Comparison of ENCODE assay signal across 11 mouse cellular contexts in the genomic region with DNA sequence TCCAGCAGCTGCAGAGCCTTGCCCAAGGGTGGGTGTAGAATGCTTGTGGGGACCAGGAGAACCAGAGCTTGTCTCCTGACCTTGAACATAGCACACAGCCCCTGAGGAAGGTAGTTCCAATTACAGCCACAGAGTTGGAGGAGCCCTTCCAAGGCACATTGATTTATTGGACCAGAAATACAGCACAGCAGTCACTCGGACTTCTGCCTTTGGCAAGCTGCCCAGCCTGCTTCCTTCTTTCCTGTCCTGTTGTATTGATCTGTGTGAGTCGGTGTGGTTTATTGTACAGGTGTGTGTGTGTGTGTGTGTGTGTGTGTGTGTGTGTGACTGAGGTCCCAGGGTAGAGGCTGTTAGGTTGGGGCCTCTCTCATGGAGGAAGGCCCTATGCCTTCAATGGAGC. TPM values are rescaled to one million over a fixed set of nuclear protein-coding genes. Genes with fewer than 3 reads are reported as not detected.
A peak's percentile ranks its signal among the peaks of the same experiment; 100 is the strongest.
DNase-seq lines count a peak whose midpoint lies in the region; ATAC-seq and TF ChIP-seq lines count a peak whose summit lies in the region.
"Had no signal": no experiment of that assay in that cellular context is flagged by ENCODE, and none has a peak within 500 bp of the region (broad histone marks: within the 10 kb centered on the region; RNA-seq: fewer than 3 reads in every experiment).

No protein-coding gene starts in this region.

- ATAC-seq in lung, embryonic 14.5 days (ENCODE audit: insufficient read depth): no peak
- ATAC-seq in kidney, embryonic 15.5 days (replicated peaks; ENCODE audit: low FRiP score): 0 out of 2 replicates have a peak, but pooled peaks have one; percentile 30
- peak; percentile 75 for ATAC-seq in liver, embryonic 16.5 days (ENCODE audit: low read depth)

- H3K4me1 ChIP-seq in lung, embryonic 14.5 days (ENCODE audit: insufficient read depth): no peaks in the 10 kb centered on the region
- no peaks in the 10 kb centered on the region for H3K4me1 ChIP-seq in lung, adult 2 months (ENCODE audit: control insufficient read depth, insufficient read depth, low read length)
- peaks cover 69% of the 10 kb centered on the region for H3K4me1 ChIP-seq in kidney, embryonic 15.5 days
- H3K4me1 ChIP-seq in liver, embryonic 16.5 days (ENCODE audit: control insufficient read depth, low read depth, low read length): no peaks in the 10 kb centered on the region

- 13% methylated on average over 2 of the region's 2 CpGs for WGBS in lung, embryonic 14.5 days
- WGBS in lung, adult 2 months: 8% methylated on average over 2 of the region's 2 CpGs
- WGBS in kidney, embryonic 15.5 days: 5% methylated on average over 2 of the region's 2 CpGs
- WGBS in liver, embryonic 16.5 days (ENCODE audit: insufficient replicate concordance): 10% methylated on average over 2 of the region's 2 CpGs

- peak; percentile 56 for DNase-seq in lung, embryonic 14.5 days
- DNase-seq in lung, adult 2 months: no peak
- peak; percentile 51 for DNase-seq in brain, embryonic 14.5 days (ENCODE audit: low read depth)
- no peak for DNase-seq in layer of hippocampus, postnatal 10 days (ENCODE audit: low spot score in 2 of 2)
- DNase-seq in yolk sac, embryonic 10.5 days (ENCODE audit: low spot score): no peak
- DNase-seq: gastrocnemius, adult 2 months had no signal

- no peak overlapping the region for H3K4me2 ChIP-seq in lung, embryonic 14.5 days
- no peak overlapping the region for H3K4me2 ChIP-seq in kidney, embryonic 15.5 days
- no peak overlapping the region for H3K4me2 ChIP-seq in liver, embryonic 16.5 days (ENCODE audit: low read depth, low read length)
- H3K4me2 ChIP-seq: embryonic facial prominence, embryonic 13.5 days; liver, embryonic 15.5 days had no signal

- H3K36me3 ChIP-seq in lung, embryonic 14.5 days (ENCODE audit: insufficient read depth): no peaks in the 10 kb centered on the region
- no peaks in the 10 kb centered on the region for H3K36me3 ChIP-seq in kidney, embryonic 15.5 days
- H3K36me3 ChIP-seq in liver, embryonic 16.5 days (ENCODE audit: control insufficient read depth, insufficient read depth): no peaks in the 10 kb centered on the region
- H3K36me3 ChIP-seq: embryonic facial prominence, embryonic 13.5 days; G1E; liver, embryonic 15.5 days had no signal

- no peaks in the 10 kb centered on the region for H3K9me3 ChIP-seq in lung, embryonic 14.5 days (ENCODE audit: low read depth, low read length)
- H3K9me3 ChIP-seq in kidney, embryonic 15.5 days (replicated peaks): no peaks in the 10 kb centered on the region
- no peaks in the 10 kb centered on the region for H3K9me3 ChIP-seq in liver, embryonic 16.5 days (replicated peaks; ENCODE audit: control insufficient read depth, low read length)
- H3K9me3 ChIP-seq: embryonic facial prominence, embryonic 13.5 days; G1E; liver, embryonic 15.5 days had no signal

- TF ChIP-seq POLR2A in lung, adult 2 months (IDR thresholded peaks at IDR 0.05; ENCODE audit: borderline replicate concordance, extremely low read depth, low read depth, low read length): no peak
- TF ChIP-seq POLR2A in brain, embryonic 14.5 days (IDR thresholded peaks at IDR 0.05; ENCODE audit: borderline replicate concordance, extremely low read depth, insufficient read depth, insufficient read length, poor library complexity, severe bottlenecking): no peak

- H3K9ac ChIP-seq in lung, embryonic 14.5 days: no peak overlapping the region
- no peak overlapping the region for H3K9ac ChIP-seq in kidney, embryonic 15.5 days
- no peak overlapping the region for H3K9ac ChIP-seq in liver, embryonic 16.5 days (ENCODE audit: low read depth, low read length)
- H3K9ac ChIP-seq: embryonic facial prominence, embryonic 13.5 days; liver, embryonic 15.5 days had no signal

- H3K27ac ChIP-seq in lung, embryonic 14.5 days (ENCODE audit: low read depth): no peak overlapping the region
- peak overlapping the region; percentile 45; the same call in 1 of the 2 replicates for H3K27ac ChIP-seq in kidney, embryonic 15.5 days
- H3K27ac ChIP-seq in liver, embryonic 16.5 days (ENCODE audit: low read length): no peak overlapping the region
- H3K27ac ChIP-seq: embryonic facial prominence, embryonic 13.5 days; gastrocnemius, adult 2 months; liver, embryonic 15.5 days had no signal

- H3K27me3 ChIP-seq in lung, embryonic 14.5 days (ENCODE audit: insufficient read depth, low read length): no peaks in the 10 kb centered on the region
- H3K27me3 ChIP-seq in kidney, embryonic 15.5 days: no peaks in the 10 kb centered on the region
- H3K27me3 ChIP-seq in liver, embryonic 16.5 days (ENCODE audit: control insufficient read depth, insufficient read depth, low read depth, low read length): no peaks in the 10 kb centered on the region
- H3K27me3 ChIP-seq: embryonic facial prominence, embryonic 13.5 days; liver, embryonic 15.5 days had no signal

- no peak for TF ChIP-seq CTCF in lung, embryonic 14.5 days (IDR thresholded peaks at IDR 0.05; ENCODE audit: low read depth)
- no peak for TF ChIP-seq CTCF in lung, adult 2 months (IDR thresholded peaks at IDR 0.05; ENCODE audit: insufficient read depth, low read length)
- no peak for TF ChIP-seq CTCF in brain, embryonic 14.5 days (IDR thresholded peaks at IDR 0.05; ENCODE audit: borderline replicate concordance, extremely low read depth, insufficient read depth, insufficient read length)

- H3K4me3 ChIP-seq in lung, embryonic 14.5 days (ENCODE audit: low read depth, low read length): no peak overlapping the region
- H3K4me3 ChIP-seq in lung, adult 2 months (replicated peaks; ENCODE audit: extremely low read depth, low read depth, low read length): no peak overlapping the region
- H3K4me3 ChIP-seq in kidney, embryonic 15.5 days (replicated peaks): no peak overlapping the region
- H3K4me3 ChIP-seq in liver, embryonic 16.5 days (ENCODE audit: low read depth, low read length): no peak overlapping the region
- H3K4me3 ChIP-seq: embryonic facial prominence, embryonic 13.5 days; gastrocnemius, adult 2 months; liver, embryonic 15.5 days had no signal

RNA-seq across cellular contexts. Expression of a gene that starts 30.1 kb away (rescaled TPM):
- 4.2 and 5.0 TPM in 2 replicates for polyA plus RNA-seq in lung, embryonic 14.5 days (2014; fragmentation: Nextera tagmentation; extraction: Ambion mirVana)
- polyA plus RNA-seq in lung, adult 2 months (2012; rRNA removed): 5.0 and 5.4 TPM in 2 replicates
- polyA plus RNA-seq in brain, embryonic 14.5 days (2012; rRNA removed): 2.5 and 3.2 TPM in 2 replicates
- 5.5 and 6.4 TPM in 2 replicates for polyA plus RNA-seq in kidney, embryonic 15.5 days (2015; fragmentation: Nextera tagmentation; extraction: Ambion mirVana)
- 4.5 and 5.6 TPM in 2 replicates for polyA plus RNA-seq in liver, embryonic 16.5 days (2015; fragmentation: Nextera tagmentation; extraction: Ambion mirVana)
- total RNA-seq in layer of hippocampus, postnatal 10 days (2021): 1 to 10 TPM; 3.3 to 4.2 TPM

RNA-seq across cellular contexts. Expression of a gene that starts 57.3 kb away (rescaled TPM):
- 13.7 and 14.8 TPM in 2 replicates for polyA plus RNA-seq in lung, embryonic 14.5 days (2014; fragmentation: Nextera tagmentation; extraction: Ambion mirVana)
- polyA plus RNA-seq in lung, adult 2 months (2012; rRNA removed): 16.6 and 18.9 TPM in 2 replicates
- polyA plus RNA-seq in brain, embryonic 14.5 days (2012; rRNA removed): 31.1 and 43.0 TPM in 2 replicates
- polyA plus RNA-seq in kidney, embryonic 15.5 days (2015; fragmentation: Nextera tagmentation; extraction: Ambion mirVana): 14.7 and 14.8 TPM in 2 replicates
- polyA plus RNA-seq in liver, embryonic 16.5 days (2015; fragmentation: Nextera tagmentation; extraction: Ambion mirVana): 6.0 and 6.2 TPM in 2 replicates
- 10 to 100 TPM in 1 of 2 experiments, 1 to 10 TPM in 1; 8.8 to 10.3 TPM for total RNA-seq in layer of hippocampus, postnatal 10 days (2021)

Comparison
In these comparisons a context has a peak if more than half of its experiments do, and no peak if none do; other contexts are left out.
1. DNase-seq: peak in lung, embryonic 14.5 days (single experiment) and brain, embryonic 14.5 days (single experiment); none in lung, adult 2 months (single experiment), layer of hippocampus, postnatal 10 days (0 of 2) and yolk sac, embryonic 10.5 days (single experiment).